ENCODE assay signal across 13 mouse cellular contexts in the genomic region with DNA sequence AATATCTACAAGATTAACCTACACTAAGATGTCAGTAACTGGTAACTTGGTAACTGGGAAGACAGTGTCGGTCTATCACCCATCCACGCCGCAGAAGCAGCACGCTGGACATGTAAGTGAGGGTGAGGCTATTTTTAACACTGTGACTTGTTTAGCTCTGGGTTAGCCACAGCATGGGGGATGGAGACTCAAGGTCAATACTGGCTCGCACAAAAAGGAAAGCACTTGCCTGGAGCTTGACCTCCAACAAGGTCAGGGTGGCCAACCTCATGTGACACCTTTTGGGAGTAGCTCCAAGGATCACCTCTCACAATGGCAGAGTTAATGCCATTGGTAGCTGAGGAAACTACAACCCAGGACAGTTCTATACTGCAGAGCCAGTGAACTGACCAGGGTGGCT. TPM values are rescaled to one million over a fixed set of nuclear protein-coding genes. Genes with fewer than 3 reads are reported as not detected.
DNase-seq lines count a peak whose midpoint lies in the region; ATAC-seq lines count a peak whose summit lies in the region.
"Had no signal": no experiment of that assay in that cellular context is flagged by ENCODE, and none has a peak within 500 bp of the region (broad histone marks: within the 10 kb centered on the region; RNA-seq: fewer than 3 reads in every experiment).

No protein-coding gene starts in this region.

- H3K9ac ChIP-seq in kidney, embryonic 14.5 days (ENCODE audit: low read depth, low read length): no peak overlapping the region
- H3K9ac ChIP-seq: forebrain, embryonic 15.5 days; limb, embryonic 15.5 days had no signal

- no peaks in the 10 kb centered on the region for H3K9me3 ChIP-seq in kidney, embryonic 14.5 days (ENCODE audit: control insufficient read depth, low read length)
- H3K9me3 ChIP-seq: forebrain, embryonic 15.5 days; limb, embryonic 15.5 days had no signal

- DNase-seq in adrenal gland, adult (ENCODE audit: inconsistent age in 2 of 2, low spot score in 1 of 2): peak; percentile 37 to 76
- DNase-seq in adrenal gland, postnatal 10 days: no peak
- peak; percentile 61 to 81 for DNase-seq in kidney, adult 8-10 months
- peak; percentile 61 for DNase-seq in heart, adult 8-10 months (ENCODE audit: low spot score)
- DNase-seq in heart, postnatal 4 days: peak; percentile 58
- DNase-seq in right cerebral cortex, postnatal 25 days: no peak
- no peak for DNase-seq in gastrocnemius, postnatal 36 days
- DNase-seq: cerebellum, postnatal 36 days; gastrocnemius, postnatal 25 days had no signal

- no peaks in the 10 kb centered on the region for H3K27me3 ChIP-seq in kidney, embryonic 14.5 days (ENCODE audit: control insufficient read depth, insufficient read depth, low read length)
- H3K27me3 ChIP-seq: forebrain, embryonic 15.5 days; limb, embryonic 15.5 days had no signal

- no peaks in the 10 kb centered on the region for H3K36me3 ChIP-seq in kidney, embryonic 14.5 days (ENCODE audit: control insufficient read depth, insufficient read depth, low read length)
- H3K36me3 ChIP-seq: forebrain, embryonic 15.5 days; limb, embryonic 15.5 days had no signal

- H3K4me3 ChIP-seq in kidney, embryonic 14.5 days (ENCODE audit: low read length): no peak overlapping the region
- H3K4me3 ChIP-seq: forebrain, embryonic 15.5 days; limb, embryonic 15.5 days had no signal

- no peak overlapping the region for H3K4me2 ChIP-seq in kidney, embryonic 14.5 days (replicated peaks; ENCODE audit: low read depth, low read length)
- H3K4me2 ChIP-seq: forebrain, embryonic 15.5 days; limb, embryonic 15.5 days had no signal

- H3K27ac ChIP-seq in kidney, embryonic 14.5 days (ENCODE audit: low read depth, low read length): no peak overlapping the region
- H3K27ac ChIP-seq: forebrain, embryonic 15.5 days; limb, embryonic 15.5 days had no signal

- peaks cover 38% of the 10 kb centered on the region for H3K4me1 ChIP-seq in kidney, embryonic 14.5 days (ENCODE audit: control insufficient read depth, insufficient read depth, low read length)

- intact Hi-C loops in gastrocnemius, postnatal 36 days (cut with DNase I): loop anchor here (5.0 kb wide), 1 partner anchor 55 kb away; no protein-coding TSS in a partner anchor

- no peak for ATAC-seq in kidney, embryonic 14.5 days (ENCODE audit: low FRiP score, low TSS enrichment)
- ATAC-seq: activated CD4-positive, CD25-positive, alpha-beta regulatory T cell, adult 4 months; forebrain, embryonic 15.5 days had no signal

- 73% methylated on average over 5 of the region's 5 CpGs for WGBS in kidney, embryonic 14.5 days

RNA-seq across cellular contexts. Expression of a gene that starts 50.8 kb away (rescaled TPM):
- total RNA-seq in adrenal gland, postnatal 10 days (2021): 10 to 100 TPM; 55.8 to 66.3 TPM
- 96.6 and 100 TPM in 2 replicates for polyA plus RNA-seq in kidney, embryonic 14.5 days (2014; fragmentation: Nextera tagmentation; extraction: Ambion mirVana)
- 100 to 1,000 TPM in 2 of 4 experiments, 10 to 100 TPM in 2; 67.0 to 124 (median 99.7) TPM for total RNA-seq in heart, adult 8-10 months (2022)
- 100 to 1,000 TPM; 216 TPM for total RNA-seq in heart, postnatal 4 days (2021)
- total RNA-seq in gastrocnemius, postnatal 36 days (2021): 10 to 100 TPM; 34.7 to 39.3 TPM

Comparison
In these comparisons a context has a peak if more than half of its experiments do, and no peak if none do; other contexts are left out.
1. DNase-seq: peak in adrenal gland, adult (2 of 2), kidney, adult 8-10 months (2 of 2), heart, adult 8-10 months (single experiment) and heart, postnatal 4 days (single experiment); none in adrenal gland, postnatal 10 days (single experiment), right cerebral cortex, postnatal 25 days (single experiment) and gastrocnemius, postnatal 36 days (0 of 2).